Mouse (Mus musculus) heart, postnatal 0 days (tissue): Measurements from ENCODE around the gene Ms4a4d.

Source experiments
- CTCF ChIP-seq: IDR thresholded peaks from 2 replicates; pipeline ENCODE4 v1.5.1; 2016; ENCODE audit warnings: antibody characterized with exemption, control low read depth, low read depth
- EP300 ChIP-seq: IDR thresholded peaks from 2 replicates; pipeline ENCODE4 v1.6.1; 2016; ENCODE audit warnings: antibody characterized with exemption, low read depth

DNA sequence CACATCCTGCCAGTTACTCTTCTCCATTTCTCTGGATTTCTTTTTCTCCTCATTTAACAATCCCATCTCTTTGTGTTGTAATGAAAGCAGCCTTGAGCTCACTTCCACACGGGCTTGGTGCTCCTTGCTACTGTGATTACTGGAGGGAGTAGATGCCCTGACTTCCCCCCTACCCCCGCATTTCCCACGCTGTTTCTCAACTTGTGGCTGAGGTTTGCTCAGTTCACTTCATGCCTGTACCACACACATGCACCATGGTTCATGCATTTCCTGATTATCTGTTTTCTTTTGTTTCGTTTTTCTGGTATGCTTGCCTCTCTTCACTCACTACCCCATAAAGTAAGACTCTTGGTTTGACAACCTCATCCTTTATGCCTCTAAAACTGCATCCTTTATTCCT, 52.6 kb downstream of the Ms4a4d start:
- TF ChIP-seq CTCF (no peak), EP300 (no peak)
